In the genomic region with DNA sequence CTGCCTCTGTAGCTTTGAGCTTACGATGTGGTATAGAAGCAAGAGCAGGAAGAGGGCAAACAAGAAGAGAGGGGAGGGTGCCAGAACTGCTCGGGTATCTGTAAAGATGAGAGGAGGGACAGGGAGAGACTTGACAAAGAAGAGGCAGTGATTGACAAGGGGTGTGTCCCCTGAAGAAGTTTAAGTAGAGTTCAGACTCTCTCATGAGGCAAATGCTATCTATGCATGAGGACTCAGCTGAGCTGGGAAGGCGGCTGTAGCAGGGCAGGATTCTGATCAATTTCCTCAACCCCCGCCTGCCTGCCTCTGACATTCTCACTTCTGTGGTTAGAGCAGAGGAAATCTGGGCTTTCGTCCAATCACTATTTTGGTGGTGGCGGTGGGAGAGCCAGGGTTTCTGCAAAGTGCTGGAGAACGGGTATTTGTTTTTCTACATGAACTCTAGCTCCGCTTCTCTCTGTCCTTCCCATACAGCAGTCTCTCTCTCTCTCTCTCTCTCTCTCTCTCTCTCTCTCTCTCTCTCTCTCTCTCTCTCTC, we compare ENCODE assay signal across 8 mouse cellular contexts. TPM values are rescaled to one million over a fixed set of nuclear protein-coding genes. Genes with fewer than 3 reads are reported as not detected.
DNase-seq lines count a peak whose midpoint lies in the region; ATAC-seq and TF ChIP-seq lines count a peak whose summit lies in the region.

No protein-coding gene starts in this region.

- peaks cover 30% of the 10 kb centered on the region for H3K4me1 ChIP-seq in bone marrow macrophage, adult 2 months (ENCODE audit: control insufficient read depth, insufficient read depth, low read length)
- H3K4me1 ChIP-seq in hindbrain, embryonic 12.5 days = peaks cover 11% of the 10 kb centered on the region

- H3K27ac ChIP-seq in bone marrow macrophage, adult 2 months (ENCODE audit: insufficient read depth, low read depth, low read length) = peak overlapping the region; percentile 69
- H3K27ac ChIP-seq in hindbrain, embryonic 12.5 days = peak overlapping the region; percentile 64

- peak overlapping the region; percentile 41 for H3K9ac ChIP-seq in hindbrain, embryonic 12.5 days

- TF ChIP-seq POLR2A in bone marrow macrophage, adult 2 months (IDR thresholded peaks at IDR 0.05; ENCODE audit: borderline replicate concordance, low read depth, low read length) = no peak

- H3K36me3 ChIP-seq in hindbrain, embryonic 12.5 days = no peaks in the 10 kb centered on the region

- peak overlapping the region; percentile 34 for H3K4me3 ChIP-seq in bone marrow macrophage, adult 2 months (ENCODE audit: insufficient read depth, low read length)
- peak overlapping the region; percentile 22 for H3K4me3 ChIP-seq in hindbrain, embryonic 12.5 days

- H3K27me3 ChIP-seq in hindbrain, embryonic 12.5 days = no peaks in the 10 kb centered on the region

- H3K4me2 ChIP-seq in hindbrain, embryonic 12.5 days (replicated peaks) = peak overlapping the region; percentile 51

- DNase-seq in frontal cortex, postnatal 25 days (ENCODE audit: low spot score in 2 of 2) = peak; percentile 60 to 78
- peak; percentile 76 to 81 for DNase-seq in layer of hippocampus, postnatal 10 days (ENCODE audit: low spot score in 2 of 2)
- DNase-seq in lung, postnatal 14 days = peak; percentile 73
- peak; percentile 70 for DNase-seq in right cerebral cortex, postnatal 14 days
- no peak for DNase-seq in thymus, postnatal 36 days

- ATAC-seq in CD4-positive, CD25-positive, alpha-beta regulatory T cell, adult 4 months = peak; percentile 74
- peak; percentile 68 for ATAC-seq in hindbrain, embryonic 12.5 days (ENCODE audit: low FRiP score)

- H3K9me3 ChIP-seq in hindbrain, embryonic 12.5 days (replicated peaks) = no peaks in the 10 kb centered on the region

- WGBS in hindbrain, embryonic 12.5 days = 6% methylated on average over 8 of the region's 8 CpGs

- no peak for TF ChIP-seq CTCF in bone marrow macrophage, adult 2 months (IDR thresholded peaks at IDR 0.05; ENCODE audit: low read depth, low read length)

RNA-seq across cellular contexts. Expression of gene B4galt3, which starts 7.5 kb away (rescaled TPM):
- polyA plus RNA-seq in CD4-positive, CD25-positive, alpha-beta regulatory T cell, adult 4 months (2017; shearing (Covaris generic)) = 10 to 100 TPM; 56.0 to 93.6 TPM
- polyA plus RNA-seq in bone marrow macrophage, adult 2 months (2012; ENCODE audit: insufficient read depth, insufficient read length, missing spikeins) = 40.4 and 46.1 TPM in 2 replicates
- polyA plus RNA-seq in hindbrain, embryonic 12.5 days (2016; fragmentation: Nextera tagmentation; extraction: Ambion mirVana) = 83.6 and 85.6 TPM in 2 replicates
- total RNA-seq in layer of hippocampus, postnatal 10 days (2021) = 10 to 100 TPM; 65.4 to 67.1 TPM

RNA-seq across cellular contexts. Expression of gene Ndufs2, which starts 11.5 kb away (rescaled TPM):
- polyA plus RNA-seq in CD4-positive, CD25-positive, alpha-beta regulatory T cell, adult 4 months (2017; shearing (Covaris generic)) = 100 to 1,000 TPM; 115 to 119 TPM
- 122 and 131 TPM in 2 replicates for polyA plus RNA-seq in bone marrow macrophage, adult 2 months (2012; ENCODE audit: insufficient read depth, insufficient read length, missing spikeins)
- 209 and 227 TPM in 2 replicates for polyA plus RNA-seq in hindbrain, embryonic 12.5 days (2016; fragmentation: Nextera tagmentation; extraction: Ambion mirVana)
- 100 to 1,000 TPM; 235 to 249 TPM for total RNA-seq in layer of hippocampus, postnatal 10 days (2021)

RNA-seq across cellular contexts. Expression of gene Adamts4, which starts 12.4 kb away (rescaled TPM):
- under 1 TPM in 1 of 2 experiments, not detected in 1; 0.13 TPM for polyA plus RNA-seq in CD4-positive, CD25-positive, alpha-beta regulatory T cell, adult 4 months (2017; shearing (Covaris generic))
- polyA plus RNA-seq in bone marrow macrophage, adult 2 months (2012; ENCODE audit: insufficient read depth, insufficient read length, missing spikeins) = 0.21 TPM in 1 of 2 replicates, not detected in the other
- 8.5 and 10.6 TPM in 2 replicates for polyA plus RNA-seq in hindbrain, embryonic 12.5 days (2016; fragmentation: Nextera tagmentation; extraction: Ambion mirVana)
- 1 to 10 TPM; 5.6 to 7.1 TPM for total RNA-seq in layer of hippocampus, postnatal 10 days (2021)

RNA-seq across cellular contexts. Expression of gene Ppox, which starts 18.3 kb away (rescaled TPM):
- 100 to 1,000 TPM in 1 of 2 experiments, 10 to 100 TPM in 1; 70.8 to 108 TPM for polyA plus RNA-seq in CD4-positive, CD25-positive, alpha-beta regulatory T cell, adult 4 months (2017; shearing (Covaris generic))
- 28.1 and 38.1 TPM in 2 replicates for polyA plus RNA-seq in bone marrow macrophage, adult 2 months (2012; ENCODE audit: insufficient read depth, insufficient read length, missing spikeins)
- 60.5 and 60.9 TPM in 2 replicates for polyA plus RNA-seq in hindbrain, embryonic 12.5 days (2016; fragmentation: Nextera tagmentation; extraction: Ambion mirVana)
- 10 to 100 TPM; 28.8 to 30.0 TPM for total RNA-seq in layer of hippocampus, postnatal 10 days (2021)

RNA-seq across cellular contexts. Expression of gene Usp21, which starts 25.1 kb away (rescaled TPM):
- polyA plus RNA-seq in CD4-positive, CD25-positive, alpha-beta regulatory T cell, adult 4 months (2017; shearing (Covaris generic)) = 10 to 100 TPM; 22.6 to 27.9 TPM
- polyA plus RNA-seq in bone marrow macrophage, adult 2 months (2012; ENCODE audit: insufficient read depth, insufficient read length, missing spikeins) = 45.1 and 53.8 TPM in 2 replicates
- 114 and 117 TPM in 2 replicates for polyA plus RNA-seq in hindbrain, embryonic 12.5 days (2016; fragmentation: Nextera tagmentation; extraction: Ambion mirVana)
- 10 to 100 TPM; 49.0 to 57.3 TPM for total RNA-seq in layer of hippocampus, postnatal 10 days (2021)

Comparison
In these comparisons a context has a peak if more than half of its experiments do, and no peak if none do; other contexts are left out.
1. DNase-seq: peak in frontal cortex, postnatal 25 days (2 of 2), layer of hippocampus, postnatal 10 days (2 of 2), lung, postnatal 14 days (single experiment) and right cerebral cortex, postnatal 14 days (single experiment); none in thymus, postnatal 36 days (0 of 2).